Mouse (Mus musculus) lung, embryonic 15.5 days (tissue): Measurements from ENCODE around the gene Polq. TPM values are rescaled to one million over a fixed set of nuclear protein-coding genes. Genes with fewer than 3 reads are reported as not detected.
"Not testable (repeated sequence)": the region's sequence is repeated elsewhere in the genome, so short reads cannot be mapped to it uniquely, and the experiment has no call there.

Experiments used
- ATAC-seq: fragments of 200-750 bp; cut with Nextera tagmentation; 2 replicates; pipeline ENCODE4 v1.8.0; 2017; ENCODE audit warnings: moderate number of reproducible peaks, borderline replicate concordance; ENCODE audit not compliant: low FRiP score, low TSS enrichment; ENCODE audit errors: extremely low read depth
- H3K27ac ChIP-seq: fragments of 300-500 bp; sonication (generic); 2 replicates; pipeline ENCODE4 v1.5.1; 2015; ENCODE audit warnings: moderate library complexity, mild to moderate bottlenecking, inconsistent platforms
- H3K27me3 ChIP-seq: fragments of 300-500 bp; sonication (generic); 2 replicates; pipeline ENCODE4 v1.6.1; 2015; ENCODE audit warnings: inconsistent platforms
- H3K36me3 ChIP-seq: fragments of 300-500 bp; sonication (generic); 2 replicates; pipeline ENCODE4 v1.6.1; 2015; ENCODE audit warnings: inconsistent platforms
- H3K4me1 ChIP-seq: fragments of 300-500 bp; sonication (generic); 2 replicates; pipeline ENCODE4 v1.6.1; 2015; ENCODE audit warnings: inconsistent platforms
- H3K4me2 ChIP-seq: fragments of 300-500 bp; sonication (generic); 2 replicates; pipeline ENCODE4 v1.6.1; 2015; ENCODE audit warnings: inconsistent platforms, mild to moderate bottlenecking, moderate library complexity
- H3K4me3 ChIP-seq: fragments of 300-500 bp; sonication (generic); 2 replicates; pipeline ENCODE4 v1.5.1; 2015; ENCODE audit warnings: mild to moderate bottlenecking, inconsistent platforms
- H3K9ac ChIP-seq: fragments of 300-500 bp; sonication (generic); 2 replicates; pipeline ENCODE4 v1.6.1; 2015; ENCODE audit warnings: inconsistent platforms
- H3K9me3 ChIP-seq: fragments of 300-500 bp; sonication (generic); 2 replicates; pipeline ENCODE4 v1.6.1; 2016; ENCODE audit warnings: inconsistent platforms
- WGBS: fragments of 180-500 bp; shearing (Covaris S2); methylation state at CpG from one replicate; pipeline ENCODE4 v1.1.7; 2015; 5-methylcytosine and 5-hydroxymethylcytosine counted together
- polyA plus RNA-seq: library from polyadenylated mRNA; unstranded; fragments of >200 nt; fragmentation: Nextera tagmentation; extraction: Ambion mirVana; gene quantifications from 2 replicates; pipeline ENCODE4 v1.2.1, GENCODE M21; 2015

Gene Polq
- polyA plus RNA-seq, 1 experiment from 2014 or later, result 7.6 TPM

GRCm38 (mm10) chr16:37109285-37109684 lies 97.7 kb downstream of the Polq start:
- WGBS, result 24% methylated on average over 3 of the region's 3 CpGs
- H3K27ac ChIP-seq, result no peak overlapping the region

GRCm38 (mm10) chr16:37125190-37125589 lies 113.6 kb downstream of the Polq start:
- not testable (repeated sequence) for H3K4me2 ChIP-seq, H3K27ac ChIP-seq, H3K4me3 ChIP-seq, H3K4me1 ChIP-seq, H3K36me3 ChIP-seq, H3K27me3 ChIP-seq, H3K9me3 ChIP-seq, ATAC-seq, H3K9ac ChIP-seq
- 85% methylated on average over 1 of the region's 1 CpGs for WGBS

More at GRCm38 (mm10) chr16:37109285-37109684, 97.7 kb downstream of the Polq start:
- peak; percentile 62; the same call in 1 of the 2 replicates for ATAC-seq
- Histone ChIP-seq H3K4me1 (no peaks in the 10 kb centered on the region), H3K4me3 (no peak overlapping the region), H3K9me3 (no peaks in the 10 kb centered on the region), H3K4me2 (no peak overlapping the region), H3K9ac (no peak overlapping the region), H3K36me3 (no peaks in the 10 kb centered on the region), H3K27me3 (no peaks in the 10 kb centered on the region)

Other genes with a start within 250 kb of the Polq start
- 41.7 and 42.8 TPM in 2 replicates for gene Slc15a2, start 226.8 kb upstream of the Polq start, polyA plus RNA-seq
- 30.2 and 32.2 TPM in 2 replicates for gene Iqcb1, start 183.4 kb upstream of the Polq start, polyA plus RNA-seq
- gene Eaf2, start 136.8 kb upstream of the Polq start, polyA plus RNA-seq, result 0.90 and 1.5 TPM in 2 replicates
- gene Golgb1, start 136.6 kb upstream of the Polq start, polyA plus RNA-seq, result 87.6 and 90.5 TPM in 2 replicates
- 5.5 and 7.8 TPM in 2 replicates for gene Hcls1, start 76.8 kb upstream of the Polq start, polyA plus RNA-seq
- gene Fbxo40, start 21.3 kb upstream of the Polq start, polyA plus RNA-seq, result 0.10 and 0.25 TPM in 2 replicates